Mouse (Mus musculus) ovary, postnatal 10 days (tissue): ENCODE data around the gene Ano4.

Experiments
- DNase-seq: peaks from one replicate; pipeline ENCODE4 v3.0.0; 2022; ENCODE audit warnings: low spot score

The Ano4 gene

GRCm38 (mm10) chr10:89344491-89345195 lies at the start of gene Ano4:
TSS of gene Ano4 (minus strand) at chr10:89344762.
- DNase-seq, result peak; percentile 15

- DNase-seq, result no peak
These were observed 48.1 kb upstream of the Ano4 start for GRCm38 (mm10) chr10:89392687-89393086.

GRCm38 (mm10) chr10:89391571-89392163 lies 47.1 kb upstream of the Ano4 start:
- no peak for DNase-seq

- no peak for DNase-seq
These were observed 41.9 kb upstream of the Ano4 start for GRCm38 (mm10) chr10:89386461-89386860.

GRCm38 (mm10) chr10:89383462-89383861 lies 38.9 kb upstream of the Ano4 start:
- peak; percentile 41 for DNase-seq

GRCm38 (mm10) chr10:89377750-89378149 lies 33.2 kb upstream of the Ano4 start:
- no peak for DNase-seq

- no peak for DNase-seq
These were observed 25.5 kb upstream of the Ano4 start for GRCm38 (mm10) chr10:89370051-89370450.

GRCm38 (mm10) chr10:89358933-89359332 lies 14.4 kb upstream of the Ano4 start:
- DNase-seq, result no peak

GRCm38 (mm10) chr10:89354639-89355038 lies 10.1 kb upstream of the Ano4 start:
- no peak for DNase-seq

- no peak for DNase-seq
These were observed 6.9 kb upstream of the Ano4 start for GRCm38 (mm10) chr10:89351416-89351815.

GRCm38 (mm10) chr10:89345606-89346005 lies 1.0 kb upstream of the Ano4 start:
- DNase-seq, result no peak

GRCm38 (mm10) chr10:89345196-89345533 lies 603 bp upstream of the Ano4 start:
- no peak for DNase-seq

GRCm38 (mm10) chr10:89344132-89344490 lies 451 bp downstream of the Ano4 start:
- DNase-seq, result no peak

GRCm38 (mm10) chr10:89343716-89344115 lies 846 bp downstream of the Ano4 start:
- DNase-seq, result no peak

GRCm38 (mm10) chr10:89330261-89330660 lies 14.3 kb downstream of the Ano4 start:
- DNase-seq, result no peak

GRCm38 (mm10) chr10:89329806-89330205 lies 14.8 kb downstream of the Ano4 start:
- DNase-seq, result no peak

GRCm38 (mm10) chr10:89328876-89329275 lies 15.7 kb downstream of the Ano4 start:
- DNase-seq, result no peak

GRCm38 (mm10) chr10:89327004-89327511 lies 17.5 kb downstream of the Ano4 start:
- peak; percentile 41 for DNase-seq

- DNase-seq, result no peak
These were observed 18.2 kb downstream of the Ano4 start for GRCm38 (mm10) chr10:89326383-89326782.

GRCm38 (mm10) chr10:89307566-89307965 lies 37.0 kb downstream of the Ano4 start:
- no peak for DNase-seq

GRCm38 (mm10) chr10:89300346-89300745 lies 44.2 kb downstream of the Ano4 start:
- DNase-seq, result no peak

GRCm38 (mm10) chr10:89292784-89293183 lies 51.8 kb downstream of the Ano4 start:
- DNase-seq, result no peak

GRCm38 (mm10) chr10:89290698-89291097 lies 53.9 kb downstream of the Ano4 start:
- no peak for DNase-seq

- no peak for DNase-seq
These were observed 55.3 kb downstream of the Ano4 start for GRCm38 (mm10) chr10:89289290-89289689.
